Mouse (Mus musculus) liver, embryonic 14.5 days (tissue): Measurements from ENCODE around the gene Mecom. TPM values are rescaled to one million over a fixed set of nuclear protein-coding genes. Genes with fewer than 3 reads are reported as not detected.

ENCODE experiments used
- ATAC-seq: fragments of 200-750 bp; cut with Nextera tagmentation; 2 replicates; pipeline ENCODE4 v1.8.0; 2017; ENCODE audit warnings: moderate number of reproducible peaks, mild to moderate bottlenecking, moderate library complexity; ENCODE audit not compliant: insufficient read depth
- DNase-seq, 3 experiments: peaks; one replicate each; pipeline ENCODE4 v3.0.0-alpha.2; 2012 to 2013; ENCODE audit warnings: low read depth in 3 of 3, low spot score in 3 of 3
- H3K27ac ChIP-seq: fragments of 300-500 bp; sonication (generic); 2 replicates; pipeline ENCODE4 v1.5.1; 2014; ENCODE audit warnings: moderate library complexity, mild to moderate bottlenecking, control low read depth, inconsistent platforms
- H3K27me3 ChIP-seq: fragments of 300-500 bp; sonication (generic); 2 replicates; pipeline ENCODE4 v1.6.1; 2014; ENCODE audit warnings: mild to moderate bottlenecking, low read length, moderate library complexity; ENCODE audit not compliant: control insufficient read depth, insufficient read depth
- H3K36me3 ChIP-seq: fragments of 300-500 bp; sonication (generic); replicated peaks from 2 replicates; pipeline ENCODE4 v1.6.1; 2014; ENCODE audit warnings: low read depth; ENCODE audit not compliant: control insufficient read depth, insufficient read depth
- H3K4me1 ChIP-seq, 2 experiments: fragments of 200-500 bp in 1 of 2; fragments of 300-500 bp in 1 of 2; sonication (generic) in 1 of 2; replicated peaks; 2 replicates each; pipeline ENCODE4 v1.6.1; 2012 to 2014; ENCODE audit warnings: antibody characterized with exemption in 1 of 2, inconsistent platforms in 1 of 2, low read length in 1 of 2; ENCODE audit not compliant: control insufficient read depth in 2 of 2, insufficient read depth in 2 of 2
- H3K4me2 ChIP-seq: fragments of 300-500 bp; sonication (generic); 2 replicates; pipeline ENCODE4 v1.6.1; 2014; ENCODE audit warnings: low read depth, mild to moderate bottlenecking, control low read depth, moderate library complexity
- H3K4me3 ChIP-seq, 2 experiments: fragments of 200-500 bp in 1 of 2; fragments of 300-500 bp in 1 of 2; sonication (generic) in 1 of 2; 2 replicates each; pipeline ENCODE4 v1.5.1; 2012 to 2014; ENCODE audit warnings: low read depth in 2 of 2, low read length in 2 of 2, mild to moderate bottlenecking in 2 of 2, control low read depth in 1 of 2, inconsistent platforms in 1 of 2, moderate library complexity in 1 of 2; ENCODE audit not compliant: insufficient read depth in 1 of 2
- H3K9ac ChIP-seq: fragments of 300-500 bp; sonication (generic); replicated peaks from 2 replicates; pipeline ENCODE4 v1.6.1; 2014; ENCODE audit warnings: mild to moderate bottlenecking, control low read depth, moderate library complexity
- H3K9me3 ChIP-seq: fragments of 300-500 bp; sonication (generic); 2 replicates; pipeline ENCODE4 v1.6.1; 2016; ENCODE audit warnings: low read length, mixed read lengths; ENCODE audit not compliant: control insufficient read depth
- CTCF ChIP-seq: IDR thresholded peaks from 2 replicates; pipeline ENCODE4 v1.5.1; 2016; ENCODE audit warnings: antibody characterized with exemption, low read depth, control low read depth
- EP300 ChIP-seq: IDR thresholded peaks from 2 replicates; pipeline ENCODE4 v1.6.1; 2016; ENCODE audit warnings: antibody characterized with exemption, low read depth
- WGBS: fragments of 180-500 bp; shearing (Covaris S2); extraction: QIAGEN DNeasy Blood & Tissue Kit; methylation state at CpG from one replicate; pipeline ENCODE4 v1.1.7; 2014; ENCODE audit not compliant: insufficient replicate concordance; 5-methylcytosine and 5-hydroxymethylcytosine counted together
- polyA plus RNA-seq, 2 experiments: library from polyadenylated mRNA; depleted of rRNA in 1 of 2; stranded (reverse) in 1 of 2; unstranded in 1 of 2; fragments of >200 nt; fragmentation: Nextera tagmentation in 1 of 2; extraction: Ambion mirVana in 1 of 2; gene quantifications; 2 replicates each; pipeline versions ENCODE4 v1.2.1 to v1.2.3; 2012 to 2014

Mecom gene
- polyA plus RNA-seq, 2 experiments: 0.67 to 0.75 TPM

DNA sequence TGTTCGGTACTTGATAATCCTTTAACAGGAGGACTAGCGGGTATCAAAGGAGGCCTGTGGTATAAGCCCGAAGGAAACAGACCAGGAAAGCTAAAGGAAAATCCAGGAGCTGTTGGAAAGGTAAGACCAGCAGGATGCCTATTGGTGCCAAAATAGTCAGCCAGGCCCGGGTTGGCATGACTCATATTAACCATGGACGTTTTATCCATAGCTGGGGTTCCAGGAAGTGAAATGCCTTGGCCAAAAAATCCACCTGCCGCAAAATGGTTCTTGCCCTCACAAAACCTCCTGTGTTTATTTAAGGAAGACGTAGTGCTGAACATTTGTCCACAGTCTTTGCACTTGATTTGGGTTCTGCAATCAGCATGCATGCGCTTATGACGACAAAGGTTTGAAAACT lies 567.3 kb downstream of the Mecom start:
- no peak for TF ChIP-seq EP300
- no peak for TF ChIP-seq CTCF
- Histone ChIP-seq H3K4me2 (no peak overlapping the region), H3K4me3 (no peak overlapping the region), H3K9ac (no peak overlapping the region), H3K36me3 (no peaks in the 10 kb centered on the region), H3K9me3 (no peaks in the 10 kb centered on the region), H3K27me3 (no peaks in the 10 kb centered on the region), H3K27ac (no peak overlapping the region), H3K4me1 (no peaks in the 10 kb centered on the region)
- DNase-seq (no peak), ATAC-seq (no peak)
- WGBS: 65% methylated on average over 9 of the region's 9 CpGs

GRCm38 (mm10) chr3:29976580-29976979 lies 571.2 kb downstream of the Mecom start:
- no peak for DNase-seq
- TF ChIP-seq EP300 (no peak), CTCF (no peak)
- Histone ChIP-seq H3K9me3 (no peaks in the 10 kb centered on the region), H3K4me1 (no peaks in the 10 kb centered on the region), H3K27ac (no peak overlapping the region), H3K4me2 (no peak overlapping the region), H3K9ac (no peak overlapping the region), H3K27me3 (no peaks in the 10 kb centered on the region), H3K36me3 (no peaks in the 10 kb centered on the region), H3K4me3 (no peak overlapping the region)
- no peak for ATAC-seq
- 35% methylated on average over 4 of the region's 4 CpGs for WGBS

DNA sequence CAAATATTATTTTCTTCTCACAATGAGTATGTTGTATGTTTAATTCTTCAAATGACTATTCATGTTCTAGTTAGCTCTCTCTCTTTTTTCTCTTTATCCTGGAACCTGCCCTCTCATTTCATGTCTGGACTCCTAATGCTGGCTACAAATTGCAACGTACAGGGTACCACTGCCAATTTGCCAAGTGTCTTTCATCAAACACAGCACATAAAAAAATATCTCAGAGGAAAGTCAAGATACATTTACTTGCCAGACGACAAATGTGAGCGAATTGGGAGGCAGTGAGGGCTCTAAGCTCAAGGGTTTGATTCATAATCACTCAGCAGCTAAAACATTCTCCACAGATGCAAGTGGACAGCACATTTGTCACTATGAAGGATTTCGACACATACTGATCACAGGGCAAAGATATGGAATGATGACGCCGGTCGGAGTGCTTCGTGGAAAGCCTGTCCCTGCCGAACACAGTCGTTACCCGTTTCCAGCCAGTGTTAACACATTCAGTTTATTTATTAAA lies 579.3 kb downstream of the Mecom start:
- WGBS: 72% methylated on average over 11 of the region's 11 CpGs
- no peak overlapping the region for H3K4me2 ChIP-seq
- no peak overlapping the region for H3K4me3 ChIP-seq
- no peak for DNase-seq
- H3K9ac ChIP-seq: no peak overlapping the region
- no peaks in the 10 kb centered on the region for H3K27me3 ChIP-seq
- H3K36me3 ChIP-seq: no peaks in the 10 kb centered on the region
- TF ChIP-seq CTCF (no peak), EP300 (no peak)
- no peaks in the 10 kb centered on the region for H3K4me1 ChIP-seq
- no peak for ATAC-seq
- no peak overlapping the region for H3K27ac ChIP-seq
- H3K9me3 ChIP-seq: no peaks in the 10 kb centered on the region

DNA sequence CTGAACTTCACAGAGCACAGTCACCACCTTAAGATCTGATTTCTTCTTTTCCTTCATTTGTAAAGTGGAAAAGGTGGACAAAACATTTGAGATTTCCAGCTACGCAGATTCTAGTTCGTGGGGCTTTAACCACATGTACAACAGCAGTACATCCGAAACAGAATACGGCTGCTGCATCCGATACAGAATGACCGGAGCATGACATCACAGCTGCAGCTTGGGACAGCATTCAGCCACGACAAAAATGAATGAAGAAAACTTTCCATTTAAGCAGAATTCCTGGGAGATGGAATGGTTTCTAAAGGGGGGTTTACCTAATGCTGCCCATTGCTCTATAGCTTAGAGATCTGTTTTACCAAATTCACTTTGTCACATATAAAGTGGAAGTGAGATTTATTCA lies 583.9 kb downstream of the Mecom start:
- TF ChIP-seq CTCF (no peak), EP300 (no peak)
- Histone ChIP-seq H3K36me3 (no peaks in the 10 kb centered on the region), H3K4me3 (no peak overlapping the region), H3K9ac (no peak overlapping the region), H3K4me2 (no peak overlapping the region), H3K27me3 (no peaks in the 10 kb centered on the region), H3K4me1 (no peaks in the 10 kb centered on the region), H3K27ac (no peak overlapping the region), H3K9me3 (no peaks in the 10 kb centered on the region)
- no peak for DNase-seq
- WGBS: 81% methylated on average over 7 of the region's 7 CpGs
- ATAC-seq: no peak

- Histone ChIP-seq H3K4me2 (no peak overlapping the region), H3K4me3 (no peak overlapping the region), H3K27ac (no peak overlapping the region), H3K4me1 (no peaks in the 10 kb centered on the region), H3K9me3 (no peaks in the 10 kb centered on the region), H3K9ac (no peak overlapping the region), H3K27me3 (no peaks in the 10 kb centered on the region), H3K36me3 (no peaks in the 10 kb centered on the region)
- DNase-seq (no peak), ATAC-seq (no peak)
- TF ChIP-seq EP300 (no peak), CTCF (no peak)
- WGBS: 71% methylated on average over 3 of the region's 3 CpGs
Observed at GRCm38 (mm10) chr3:29963447-29963846, 584.4 kb downstream of the Mecom start.
